Mouse (Mus musculus) embryonic fibroblast, embryonic 13.5 days (primary cell): Measurements from ENCODE around the gene Rnf145. TPM values are rescaled to one million over a fixed set of nuclear protein-coding genes. Genes with fewer than 3 reads are reported as not detected.
"Not testable (repeated sequence)": the region's sequence is repeated elsewhere in the genome, so short reads cannot be mapped to it uniquely, and the experiment has no call there.

Experiments used
- H3K27ac ChIP-seq: 2 replicates; pipeline ENCODE4 v1.5.1; 2012; ENCODE audit warnings: low read length, control low read depth, inconsistent platforms; ENCODE audit not compliant: insufficient read depth
- H3K4me1 ChIP-seq: 2 replicates; pipeline ENCODE4 v1.6.1; 2011; ENCODE audit warnings: low read length; ENCODE audit not compliant: control insufficient read depth, insufficient read depth
- H3K4me3 ChIP-seq: 2 replicates; pipeline ENCODE4 v1.5.1; 2011; ENCODE audit warnings: mild to moderate bottlenecking, control low read depth, low read length; ENCODE audit not compliant: insufficient read depth
- CTCF ChIP-seq: IDR thresholded peaks from 2 replicates; pipeline ENCODE4 v1.5.1; 2011; ENCODE audit warnings: mild to moderate bottlenecking, control low read depth, low read length, moderate library complexity, borderline replicate concordance; ENCODE audit not compliant: insufficient read depth
- POLR2A ChIP-seq: IDR thresholded peaks from 2 replicates; pipeline ENCODE4 v1.6.1; 2011; ENCODE audit warnings: low read depth, mild to moderate bottlenecking, control low read depth, low read length, moderate library complexity
- polyA plus RNA-seq: library from polyadenylated mRNA; stranded (reverse); fragments of >200 nt; gene quantifications from 2 replicates; pipeline ENCODE4 v1.2.4, GENCODE M21; 2011; ENCODE audit warnings: low read depth; ENCODE audit not compliant: missing spikeins, insufficient read length

Gene Rnf145
- polyA plus RNA-seq, 1 experiment = 64.8 TPM

DNA sequence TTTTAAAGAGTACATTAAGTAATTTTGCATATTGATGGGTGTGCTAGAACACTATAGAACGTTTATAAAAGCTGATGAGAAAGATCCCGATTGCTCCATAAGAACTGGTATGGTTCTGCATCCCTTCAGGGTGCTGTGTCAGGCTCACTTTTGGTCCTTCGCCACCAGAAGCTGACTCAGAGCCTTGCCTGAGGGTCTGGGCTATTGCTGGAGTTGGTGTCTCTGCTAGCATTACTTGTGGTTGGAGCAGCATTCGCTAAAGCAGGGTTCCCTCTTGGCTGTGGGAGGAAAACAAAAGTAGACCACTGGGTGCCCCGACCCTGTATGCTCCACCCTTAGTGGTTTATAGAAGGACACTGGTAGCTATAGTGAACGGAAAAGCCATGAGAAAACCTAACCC lies 40.7 kb downstream of the Rnf145 start:
- no peak overlapping the region for H3K27ac ChIP-seq
- no peak for TF ChIP-seq POLR2A
- no peak for TF ChIP-seq CTCF
- no peaks in the 10 kb centered on the region for H3K4me1 ChIP-seq
- H3K4me3 ChIP-seq = no peak overlapping the region

GRCm38 (mm10) chr11:44560396-44560795 lies 41.6 kb downstream of the Rnf145 start:
- Histone ChIP-seq H3K4me3 (no peak overlapping the region), H3K27ac (no peak overlapping the region)
- TF ChIP-seq CTCF (no peak), POLR2A (no peak)

GRCm38 (mm10) chr11:44561476-44562015 lies 42.8 kb downstream of the Rnf145 start:
- H3K4me3 ChIP-seq = no peak overlapping the region
- no peaks in the 10 kb centered on the region for H3K4me1 ChIP-seq
- no peak overlapping the region for H3K27ac ChIP-seq
- TF ChIP-seq POLR2A (no peak), CTCF (no peak)

More at GRCm38 (mm10) chr11:44560396-44560795, 41.6 kb downstream of the Rnf145 start:
- H3K4me1 ChIP-seq = no peaks in the 10 kb centered on the region

DNA sequence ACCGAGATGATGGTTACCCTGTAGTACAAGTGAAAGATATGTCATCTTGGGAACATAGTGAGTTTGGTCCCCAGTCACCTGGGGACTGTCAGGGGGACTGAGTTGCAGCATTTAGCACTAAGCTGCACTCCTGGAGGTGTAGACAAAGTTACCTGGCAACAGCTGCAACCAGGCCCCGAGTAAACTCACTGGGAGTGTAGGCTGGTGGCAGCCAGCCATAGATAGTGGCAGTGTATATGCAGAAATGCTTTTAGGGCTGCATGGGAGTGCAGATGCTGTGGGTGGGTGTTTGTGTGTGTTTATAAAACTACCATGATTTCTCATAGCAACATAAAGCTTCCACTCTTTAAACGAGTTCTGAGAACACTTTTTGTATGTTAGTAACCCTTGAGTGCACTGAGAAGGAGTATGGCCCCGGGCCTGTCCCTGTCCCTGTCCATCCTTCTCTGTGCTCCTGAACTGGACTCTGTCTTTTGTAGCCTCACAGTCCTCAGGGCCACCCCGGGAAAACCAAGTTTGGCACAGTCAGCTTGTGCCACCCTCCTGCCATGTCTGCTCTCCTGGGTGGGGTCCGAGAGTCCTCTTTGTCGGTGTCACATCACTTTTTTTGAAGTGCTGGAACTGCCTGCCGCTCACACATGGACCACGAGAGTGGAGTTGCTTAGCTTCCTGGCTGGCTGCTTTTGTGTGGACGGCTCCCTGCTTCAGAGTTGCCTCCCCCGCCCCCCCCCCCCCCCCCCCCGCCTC lies 43.8 kb downstream of the Rnf145 start:
- TF ChIP-seq POLR2A = no peak
- no peak for TF ChIP-seq CTCF
- Histone ChIP-seq H3K4me3 (no peak overlapping the region), H3K4me1 (no peaks in the 10 kb centered on the region), H3K27ac (no peak overlapping the region)

DNA sequence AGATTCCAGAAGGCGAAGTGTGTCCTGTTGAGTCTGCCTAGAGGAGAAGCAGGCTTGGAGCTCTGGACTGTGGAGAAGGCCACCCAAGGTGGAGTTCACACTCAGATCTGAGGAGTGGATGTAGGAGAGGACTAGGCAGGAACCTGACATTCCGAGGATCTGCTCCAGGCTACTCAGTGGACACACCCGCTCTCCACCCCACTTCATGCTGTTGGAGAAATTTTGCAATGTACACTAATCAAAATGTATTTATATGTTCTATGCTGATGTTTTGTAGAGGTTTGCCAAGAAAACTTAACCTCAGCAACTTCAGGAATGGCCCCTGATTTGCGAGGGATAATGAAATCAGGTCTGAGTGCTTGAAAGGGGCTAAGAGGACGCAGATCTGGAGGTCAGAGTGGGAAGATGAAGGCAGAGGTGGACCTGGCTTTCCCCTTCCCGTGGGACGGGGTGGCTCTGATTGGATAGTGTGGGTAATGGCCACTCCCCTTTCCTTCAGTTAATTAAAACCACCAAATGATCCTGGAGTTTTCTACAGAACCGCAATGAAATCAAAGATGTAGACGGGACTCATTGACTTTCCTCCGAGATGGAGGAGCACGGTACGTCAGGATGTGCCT lies 45.6 kb downstream of the Rnf145 start:
- no peak overlapping the region for H3K27ac ChIP-seq
- H3K4me3 ChIP-seq = no peak overlapping the region
- no peaks in the 10 kb centered on the region for H3K4me1 ChIP-seq
- TF ChIP-seq CTCF (no peak), POLR2A (no peak)

DNA sequence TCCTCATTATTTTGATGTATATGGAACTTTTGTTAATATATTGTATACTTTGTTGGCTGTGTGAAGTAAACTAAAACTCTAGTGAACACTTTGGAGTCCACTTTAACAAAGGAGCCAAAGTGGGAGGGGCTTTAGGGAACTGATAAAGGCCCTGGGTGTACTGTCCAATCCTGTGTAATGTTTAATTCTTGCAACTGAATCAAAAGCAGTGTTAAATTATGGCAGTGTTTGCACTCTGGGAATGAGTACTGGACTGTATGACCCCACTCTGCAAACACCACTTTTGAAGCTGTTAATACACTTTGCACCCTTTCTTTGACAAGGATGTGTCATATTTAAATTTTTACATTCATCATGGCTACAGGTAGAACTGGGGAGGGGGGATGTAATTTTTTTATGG lies 46.2 kb downstream of the Rnf145 start:
- no peaks in the 10 kb centered on the region for H3K4me1 ChIP-seq
- H3K27ac ChIP-seq = no peak overlapping the region
- no peak overlapping the region for H3K4me3 ChIP-seq
- TF ChIP-seq POLR2A (no peak), CTCF (no peak)

DNA sequence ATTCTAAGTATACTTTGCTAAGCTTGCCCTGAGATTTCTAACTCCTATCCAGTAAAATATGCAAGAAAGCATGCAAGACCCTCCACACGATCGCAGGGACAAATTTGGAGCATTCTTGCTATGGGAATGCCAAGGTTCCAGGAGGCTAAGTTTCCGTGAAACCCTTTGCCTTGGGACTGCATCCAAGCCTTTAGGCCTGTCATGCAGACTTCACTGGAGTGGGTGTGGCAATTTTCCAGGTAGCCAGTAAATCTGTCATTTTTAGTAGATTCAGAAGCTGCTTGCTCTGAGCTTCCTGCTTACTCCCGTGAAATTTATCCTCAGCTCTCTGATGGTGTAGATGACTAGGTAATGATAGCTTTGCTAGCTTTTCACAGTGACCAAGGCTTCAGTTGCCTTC lies 51.6 kb downstream of the Rnf145 start:
- not testable (repeated sequence) for H3K4me1 ChIP-seq, H3K4me3 ChIP-seq
- H3K27ac ChIP-seq = peak overlapping the region; percentile 32

GRCm38 (mm10) chr11:44572781-44573180 lies 54.0 kb downstream of the Rnf145 start:
- TF ChIP-seq POLR2A (no peak), CTCF (no peak)
- no peaks in the 10 kb centered on the region for H3K4me1 ChIP-seq
- no peak overlapping the region for H3K4me3 ChIP-seq
- no peak overlapping the region for H3K27ac ChIP-seq

DNA sequence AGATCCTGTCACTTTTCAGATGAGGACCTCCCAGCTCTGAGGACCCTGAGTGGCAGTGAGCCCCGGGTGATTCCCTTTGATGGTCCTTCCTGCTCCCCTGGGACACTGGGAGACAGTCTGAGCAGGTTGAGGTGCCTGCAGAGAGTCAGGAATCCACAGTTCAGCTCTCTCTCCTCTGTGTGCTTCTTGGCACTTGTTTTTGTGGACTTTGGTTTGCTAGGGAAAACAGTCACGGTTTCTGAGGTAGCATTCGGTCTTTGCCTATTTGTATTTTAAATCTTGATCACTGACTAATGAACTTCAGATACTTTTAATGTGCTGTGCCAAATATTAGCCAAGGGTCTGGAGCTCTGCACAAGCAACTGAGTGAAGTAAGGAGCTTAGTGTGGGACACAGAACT lies 54.6 kb downstream of the Rnf145 start:
- H3K4me3 ChIP-seq = no peak overlapping the region
- H3K27ac ChIP-seq = no peak overlapping the region
- H3K4me1 ChIP-seq = no peaks in the 10 kb centered on the region
- TF ChIP-seq CTCF (no peak), POLR2A (no peak)

GRCm38 (mm10) chr11:44574391-44574790 lies 55.6 kb downstream of the Rnf145 start:
- Histone ChIP-seq H3K4me1 (no peaks in the 10 kb centered on the region), H3K4me3 (no peak overlapping the region), H3K27ac (no peak overlapping the region)
- TF ChIP-seq POLR2A = no peak
- TF ChIP-seq CTCF = no peak

DNA sequence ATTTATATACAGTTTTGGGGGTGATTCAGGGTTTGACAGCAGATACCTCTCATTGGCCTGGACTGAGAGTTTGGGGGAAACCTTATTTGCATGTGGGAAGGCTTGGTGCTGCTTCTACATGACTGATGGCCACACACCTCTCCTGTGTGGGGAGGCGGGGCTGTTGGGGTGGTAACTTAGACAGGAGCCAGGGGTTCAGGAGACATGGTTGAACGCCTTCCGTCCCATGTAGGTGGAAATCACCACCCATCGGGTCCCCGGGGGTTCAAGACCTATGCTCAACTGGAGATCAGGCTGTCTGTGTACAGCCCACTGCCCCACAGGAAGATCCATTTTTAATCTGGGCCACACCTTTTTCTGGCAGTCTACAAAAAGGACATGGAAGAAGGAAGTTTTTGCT lies 56.1 kb downstream of the Rnf145 start:
- Histone ChIP-seq H3K27ac (no peak overlapping the region), H3K4me3 (no peak overlapping the region), H3K4me1 (no peaks in the 10 kb centered on the region)
- TF ChIP-seq POLR2A = no peak
- TF ChIP-seq CTCF = no peak
